ENCODE assay signal across 8 mouse cellular contexts in the genomic region with DNA sequence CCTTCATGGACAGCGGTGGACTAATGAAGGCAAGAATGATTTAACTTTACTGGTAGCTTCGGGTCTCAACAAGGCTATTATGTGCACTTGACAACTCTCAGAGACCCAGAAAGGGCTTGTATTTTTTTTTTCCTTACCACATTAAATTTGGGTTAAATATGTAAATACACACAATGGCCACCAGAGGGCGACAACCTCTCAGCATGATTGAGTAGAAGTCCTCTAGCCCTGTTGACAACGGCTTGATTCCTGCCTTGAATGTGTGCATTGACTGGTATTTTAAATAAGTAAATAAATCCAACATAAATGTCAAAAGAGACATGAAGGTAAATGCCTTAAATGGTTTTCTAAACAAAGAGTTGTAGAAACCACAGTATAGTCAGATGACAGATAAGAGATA. TPM values are rescaled to one million over a fixed set of nuclear protein-coding genes. Genes with fewer than 3 reads are reported as not detected.
A peak's percentile ranks its signal among the peaks of the same experiment; 100 is the strongest.
DNase-seq lines count a peak whose midpoint lies in the region.

No protein-coding gene starts in this region.

- peak; percentile 74 for DNase-seq in adrenal gland, postnatal 14 days
- DNase-seq in adrenal gland, adult 8-10 months = no peak
- peak; percentile 39 to 66 for DNase-seq in left cerebral cortex, adult 18-20 months (ENCODE audit: low spot score in 2 of 2)
- no peak for DNase-seq in left cerebral cortex, adult 8-10 months (ENCODE audit: low spot score in 2 of 2)
- DNase-seq in adipocyte (ENCODE audit: low spot score) = peak; percentile 92
- peak; percentile 56 for DNase-seq in embryo, embryonic 9.5 days (ENCODE audit: extremely low spot score)
- DNase-seq in left cerebral cortex, postnatal 14 days (ENCODE audit: low spot score in 2 of 2) = peak; percentile 49 to 67
- DNase-seq in retina, postnatal 7 days (ENCODE audit: low read depth, low spot score) = peak; percentile 56

- intact Hi-C loops in left cerebral cortex, postnatal 14 days (cut with DNase I) = loop anchor here (5.0 kb wide), 3 partner anchors 176 to 586 kb away; no protein-coding TSS in a partner anchor

RNA-seq across cellular contexts. Expression of a gene that starts 39.5 kb away (rescaled TPM):
- total RNA-seq in adrenal gland, postnatal 14 days (2021) = 11.1 and 13.3 TPM in 2 replicates
- total RNA-seq in adrenal gland, adult 8-10 months (2022) = 10 to 100 TPM in 1 of 4 experiments, 1 to 10 TPM in 3; 5.1 to 13.0 (median 8.1) TPM
- 10 to 100 TPM; 33.0 to 33.6 TPM for total RNA-seq in left cerebral cortex, adult 18-20 months (2021)
- total RNA-seq in left cerebral cortex, adult 8-10 months (2022) = 10 to 100 TPM; 31.0 to 37.3 (median 34.4) TPM
- total RNA-seq in left cerebral cortex, postnatal 14 days (2021) = 10 to 100 TPM; 43.0 to 47.2 TPM

Comparison
In these comparisons a context has a peak if more than half of its experiments do, and no peak if none do; other contexts are left out.
1. DNase-seq: peak in adrenal gland, postnatal 14 days (single experiment), left cerebral cortex, adult 18-20 months (2 of 2), adipocyte (single experiment), embryo, embryonic 9.5 days (single experiment), left cerebral cortex, postnatal 14 days (2 of 2) and retina, postnatal 7 days (single experiment); none in adrenal gland, adult 8-10 months (single experiment) and left cerebral cortex, adult 8-10 months (0 of 2).